Mouse (Mus musculus): ENCODE measurements at regions not wholly inside any gene's neighbourhood (a gene's known extent, or its start where the extent isn't known, plus 50 kb on each side); places are given as distances from the start of the nearest gene placed in this dataset.
"Not testable (repeated sequence)": the region's sequence is repeated elsewhere in the genome, so short reads cannot be mapped to it uniquely, and the experiment has no call there.

- not testable (repeated sequence) for H3K36me3 ChIP-seq; H3K9me3 ChIP-seq; H3K9ac ChIP-seq; H3K4me3 ChIP-seq; ATAC-seq (ENCODE audit: low FRiP score); H3K27me3 ChIP-seq; H3K4me2 ChIP-seq; H3K27ac ChIP-seq; H3K4me1 ChIP-seq (replicated peaks)
These were observed 193.9 kb upstream of the Kcnmb2 start for GRCm38 (mm10) chr3:31708367-31708766.

- 47% methylated on average over 1 of the region's 1 CpGs for WGBS
- no peaks in the 10 kb centered on the region for H3K27me3 ChIP-seq
These were observed 161.0 kb upstream of the Kcnmb2 start for GRCm38 (mm10) chr3:31741289-31741688.

GRCm38 (mm10) chr3:31755881-31756280 lies 146.4 kb upstream of the Kcnmb2 start:
- Histone ChIP-seq H3K4me3 (no peak overlapping the region), H3K27me3 (no peaks in the 10 kb centered on the region), H3K4me2 (no peak overlapping the region), H3K36me3 (no peaks in the 10 kb centered on the region), H3K4me1 (replicated peaks) (no peaks in the 10 kb centered on the region), H3K9me3 (no peaks in the 10 kb centered on the region), H3K9ac (no peak overlapping the region), H3K27ac (no peak overlapping the region)
- no peak for ATAC-seq (ENCODE audit: low FRiP score)
- WGBS: 90% methylated on average over 4 of the region's 4 CpGs

More at GRCm38 (mm10) chr3:31741289-31741688, 161.0 kb upstream of the Kcnmb2 start:
- Histone ChIP-seq H3K4me3 (no peak overlapping the region), H3K36me3 (no peaks in the 10 kb centered on the region), H3K9ac (no peak overlapping the region), H3K9me3 (no peaks in the 10 kb centered on the region), H3K4me2 (no peak overlapping the region), H3K27ac (no peak overlapping the region), H3K4me1 (replicated peaks) (no peaks in the 10 kb centered on the region)
- no peak for ATAC-seq (ENCODE audit: low FRiP score)

GRCm38 (mm10) chr3:31769193-31769592 lies 133.1 kb upstream of the Kcnmb2 start:
- Histone ChIP-seq H3K9me3 (no peaks in the 10 kb centered on the region), H3K4me1 (replicated peaks) (no peaks in the 10 kb centered on the region), H3K9ac (no peak overlapping the region), H3K4me2 (no peak overlapping the region), H3K4me3 (no peak overlapping the region), H3K36me3 (no peaks in the 10 kb centered on the region), H3K27me3 (no peaks in the 10 kb centered on the region), H3K27ac (no peak overlapping the region)
- ATAC-seq (ENCODE audit: low FRiP score): no peak
- WGBS: 96% methylated on average over 1 of the region's 1 CpGs

- Histone ChIP-seq H3K27ac (no peak overlapping the region), H3K4me3 (no peak overlapping the region), H3K4me1 (replicated peaks) (0 out of 2 replicates have a peak, but pooled peaks cover 2% of the 10 kb centered on the region), H3K4me2 (no peak overlapping the region), H3K9ac (no peak overlapping the region), H3K36me3 (no peaks in the 10 kb centered on the region), H3K9me3 (no peaks in the 10 kb centered on the region), H3K27me3 (no peaks in the 10 kb centered on the region)
- ATAC-seq (ENCODE audit: low FRiP score): peak; percentile 86
- 31% methylated on average over 4 of the region's 4 CpGs for WGBS
These were observed 111.9 kb upstream of the Kcnmb2 start for GRCm38 (mm10) chr3:31790342-31790970.

GRCm38 (mm10) chr3:31793466-31794040 lies 108.8 kb upstream of the Kcnmb2 start:
- no peak overlapping the region for H3K27ac ChIP-seq
- no peak overlapping the region for H3K4me3 ChIP-seq
- no peaks in the 10 kb centered on the region for H3K9me3 ChIP-seq
- WGBS: 85% methylated on average over 8 of the region's 8 CpGs
- 0 out of 2 replicates have a peak, but pooled peaks cover 2% of the 10 kb centered on the region for H3K4me1 ChIP-seq (replicated peaks)
- H3K9ac ChIP-seq: no peak overlapping the region
- no peaks in the 10 kb centered on the region for H3K36me3 ChIP-seq
- no peaks in the 10 kb centered on the region for H3K27me3 ChIP-seq
- H3K4me2 ChIP-seq: no peak overlapping the region
- ATAC-seq (ENCODE audit: low FRiP score): no peak

GRCm38 (mm10) chr3:31796621-31797020 lies 105.7 kb upstream of the Kcnmb2 start:
- no peak for ATAC-seq (ENCODE audit: low FRiP score)

GRCm38 (mm10) chr3:31799192-31799591 lies 103.1 kb upstream of the Kcnmb2 start:
- Histone ChIP-seq H3K4me2 (no peak overlapping the region), H3K27ac (no peak overlapping the region), H3K4me3 (no peak overlapping the region), H3K9ac (no peak overlapping the region), H3K36me3 (no peaks in the 10 kb centered on the region), H3K9me3 (no peaks in the 10 kb centered on the region), H3K27me3 (no peaks in the 10 kb centered on the region), H3K4me1 (replicated peaks) (peaks cover 7% of the 10 kb centered on the region)
- no peak for ATAC-seq (ENCODE audit: low FRiP score)
- WGBS: 90% methylated on average over 4 of the region's 4 CpGs

More at GRCm38 (mm10) chr3:31796621-31797020, 105.7 kb upstream of the Kcnmb2 start:
- H3K9me3 ChIP-seq: no peaks in the 10 kb centered on the region
- no peak overlapping the region for H3K4me2 ChIP-seq
- H3K9ac ChIP-seq: no peak overlapping the region
- no peak overlapping the region for H3K4me3 ChIP-seq
- no peak overlapping the region for H3K27ac ChIP-seq
- H3K36me3 ChIP-seq: no peaks in the 10 kb centered on the region
- H3K4me1 ChIP-seq (replicated peaks): no peaks in the 10 kb centered on the region
- H3K27me3 ChIP-seq: no peaks in the 10 kb centered on the region
- WGBS: 88% methylated on average over 2 of the region's 2 CpGs

- no peak for ATAC-seq (ENCODE audit: low FRiP score)
- no peak overlapping the region for H3K27ac ChIP-seq
- no peak overlapping the region for H3K4me3 ChIP-seq
- WGBS: 52% methylated on average over 5 of the region's 5 CpGs
- H3K4me2 ChIP-seq: no peak overlapping the region
- no peaks in the 10 kb centered on the region for H3K9me3 ChIP-seq
- peaks cover 7% of the 10 kb centered on the region for H3K4me1 ChIP-seq (replicated peaks)
- H3K36me3 ChIP-seq: no peaks in the 10 kb centered on the region
- H3K9ac ChIP-seq: no peak overlapping the region
- no peaks in the 10 kb centered on the region for H3K27me3 ChIP-seq
These were observed 98.3 kb upstream of the Kcnmb2 start for GRCm38 (mm10) chr3:31804038-31804437.

- Histone ChIP-seq H3K9ac (no peak overlapping the region), H3K9me3 (no peaks in the 10 kb centered on the region), H3K4me3 (no peak overlapping the region), H3K27ac (no peak overlapping the region), H3K4me1 (replicated peaks) (peaks cover 7% of the 10 kb centered on the region), H3K4me2 (no peak overlapping the region), H3K27me3 (no peaks in the 10 kb centered on the region), H3K36me3 (no peaks in the 10 kb centered on the region)
- whole genome bisulfite sequencing: 59% methylated on average over 2 of the region's 2 CpGs
- no peak for ATAC-seq (ENCODE audit: low FRiP score)
These were observed 94.6 kb upstream of the Kcnmb2 start for GRCm38 (mm10) chr3:31807741-31808140.

GRCm38 (mm10) chr3:31809131-31809530 lies 93.2 kb upstream of the Kcnmb2 start:
- WGBS: 94% methylated on average over 13 of the region's 13 CpGs
- not testable (repeated sequence) for H3K4me1 ChIP-seq (replicated peaks); H3K9me3 ChIP-seq; H3K27ac ChIP-seq; H3K27me3 ChIP-seq; H3K36me3 ChIP-seq; H3K4me3 ChIP-seq; H3K9ac ChIP-seq; H3K4me2 ChIP-seq; ATAC-seq (ENCODE audit: low FRiP score)

GRCm38 (mm10) chr3:31811232-31811631 lies 91.1 kb upstream of the Kcnmb2 start:
- Histone ChIP-seq H3K9ac (no peak overlapping the region), H3K4me1 (replicated peaks) (no peaks in the 10 kb centered on the region), H3K27me3 (no peaks in the 10 kb centered on the region), H3K4me3 (no peak overlapping the region), H3K36me3 (no peaks in the 10 kb centered on the region), H3K4me2 (no peak overlapping the region), H3K9me3 (peaks cover 3% of the 10 kb centered on the region; the same call in 1 of the 2 replicates), H3K27ac (no peak overlapping the region)
- ATAC-seq (ENCODE audit: low FRiP score): no peak
- 76% methylated on average over 4 of the region's 4 CpGs for WGBS

GRCm38 (mm10) chr3:31831913-31832312 lies 70.4 kb upstream of the Kcnmb2 start:
- Histone ChIP-seq H3K9me3 (no peaks in the 10 kb centered on the region), H3K4me1 (replicated peaks) (no peaks in the 10 kb centered on the region), H3K36me3 (no peaks in the 10 kb centered on the region), H3K27me3 (no peaks in the 10 kb centered on the region), H3K4me2 (no peak overlapping the region), H3K4me3 (no peak overlapping the region), H3K27ac (no peak overlapping the region), H3K9ac (no peak overlapping the region)
- whole genome bisulfite sequencing: 42% methylated on average over 1 of the region's 1 CpGs
- no peak for ATAC-seq (ENCODE audit: low FRiP score)

Data from hindbrain, embryonic 13.5 days (tissue).